Mouse (Mus musculus): ENCODE measurements around the gene E130308A19Rik. TPM values are rescaled to one million over a fixed set of nuclear protein-coding genes. Genes with fewer than 3 reads are reported as not detected.

E130308A19Rik gene
- polyA plus RNA-seq, 1 experiment = 5.4 TPM

- DNase-seq (ENCODE audit: low spot score) = no peak
Measured at GRCm38 (mm10) chr4:59727187-59727877, 101.3 kb downstream of the E130308A19Rik start.

- DNase-seq (ENCODE audit: low spot score) = no peak
Measured at GRCm38 (mm10) chr4:59727878-59728261, 101.9 kb downstream of the E130308A19Rik start.

- DNase-seq (ENCODE audit: low spot score) = no peak
Measured at GRCm38 (mm10) chr4:59728839-59729238, 102.8 kb downstream of the E130308A19Rik start.

GRCm38 (mm10) chr4:59731544-59731943 is 105.5 kb downstream of the E130308A19Rik start:
- DNase-seq (ENCODE audit: low spot score) = no peak

GRCm38 (mm10) chr4:59739321-59739720 is 113.3 kb downstream of the E130308A19Rik start:
- DNase-seq (ENCODE audit: low spot score) = no peak

- DNase-seq (ENCODE audit: low spot score) = no peak
Measured at GRCm38 (mm10) chr4:59739882-59740281, 113.9 kb downstream of the E130308A19Rik start.

GRCm38 (mm10) chr4:59753491-59754140 is 127.6 kb downstream of the E130308A19Rik start:
- no peak for DNase-seq (ENCODE audit: low spot score)

- DNase-seq (ENCODE audit: low spot score) = no peak
Measured at GRCm38 (mm10) chr4:59756332-59757082, 130.5 kb downstream of the E130308A19Rik start.

- DNase-seq (ENCODE audit: low spot score) = no peak
Measured at GRCm38 (mm10) chr4:59757452-59758435, 131.7 kb downstream of the E130308A19Rik start.

- DNase-seq (ENCODE audit: low spot score) = no peak
Measured at GRCm38 (mm10) chr4:59760016-59760415, 134.0 kb downstream of the E130308A19Rik start.

- DNase-seq (ENCODE audit: low spot score) = no peak
Measured at GRCm38 (mm10) chr4:59760636-59761364, 134.8 kb downstream of the E130308A19Rik start.

GRCm38 (mm10) chr4:59761365-59761729 is 135.3 kb downstream of the E130308A19Rik start:
- no peak for DNase-seq (ENCODE audit: low spot score)

- no peak for DNase-seq (ENCODE audit: low spot score)
Measured at GRCm38 (mm10) chr4:59764950-59765349, 138.9 kb downstream of the E130308A19Rik start.

GRCm38 (mm10) chr4:59765385-59766005 is 139.5 kb downstream of the E130308A19Rik start:
- DNase-seq (ENCODE audit: low spot score) = no peak

- no peak for DNase-seq (ENCODE audit: low spot score)
Measured at GRCm38 (mm10) chr4:59767717-59768116, 141.7 kb downstream of the E130308A19Rik start.

- no peak for DNase-seq (ENCODE audit: low spot score)
Measured at GRCm38 (mm10) chr4:59772171-59772879, 146.3 kb downstream of the E130308A19Rik start.

- no peak for DNase-seq (ENCODE audit: low spot score)
Measured at GRCm38 (mm10) chr4:59777828-59778227, 151.8 kb downstream of the E130308A19Rik start.

- DNase-seq (ENCODE audit: low spot score) = no peak
Measured at GRCm38 (mm10) chr4:59780568-59780967, 154.6 kb downstream of the E130308A19Rik start.

GRCm38 (mm10) chr4:59782853-59783684 is 157.1 kb downstream of the E130308A19Rik start:
- no peak for DNase-seq (ENCODE audit: low spot score)
